Comparison of ENCODE assay signal across 34 mouse cellular contexts in the genomic region with DNA sequence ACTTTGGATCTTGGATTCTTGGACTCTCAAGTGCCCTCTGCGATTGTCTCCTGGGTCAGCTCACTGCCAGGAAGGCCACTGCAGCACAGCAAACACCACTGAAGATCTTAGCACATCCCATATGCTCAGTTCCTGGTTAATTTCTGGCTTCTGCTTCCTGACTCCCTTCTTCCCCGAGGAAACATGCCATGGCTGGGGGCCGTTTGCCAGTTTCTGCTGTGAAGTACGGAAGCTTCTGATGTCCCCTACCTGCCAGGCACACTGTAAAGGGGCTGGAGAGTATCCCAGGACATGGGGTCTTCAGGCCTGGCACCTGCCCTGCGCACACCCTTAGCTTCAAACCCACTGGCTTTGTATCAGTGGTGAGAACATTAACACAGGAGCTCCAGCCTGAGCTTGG.
"Had no signal": no experiment of that assay in that cellular context is flagged by ENCODE, and none has a peak within 500 bp of the region (broad histone marks: within the 10 kb centered on the region; RNA-seq: fewer than 3 reads in every experiment).

No protein-coding gene starts in this region.

- H3K9me3 ChIP-seq: heart, embryonic 15.5 days; hindbrain, embryonic 12.5 days; hindbrain, embryonic 13.5 days; hindbrain, embryonic 15.5 days; intestine, embryonic 15.5 days; kidney, embryonic 15.5 days had no signal

- DNase-seq: heart, postnatal 10 days; heart, postnatal 14 days; heart, postnatal 36 days; heart, postnatal 4 days; kidney, adult 11 months; kidney, adult 18-20 months; kidney, adult 2 months; kidney, adult 8-10 months; kidney, adult 9 months; kidney, postnatal 10 days; kidney, postnatal 14 days; kidney, postnatal 25 days; kidney, postnatal 36 days; kidney, postnatal 4 days; layer of hippocampus, adult 9-11 months; layer of hippocampus, postnatal 36 days had no signal

- H3K27ac ChIP-seq: heart, embryonic 13.5 days; heart, embryonic 15.5 days; hindbrain, embryonic 10.5 days; hindbrain, embryonic 12.5 days; hindbrain, embryonic 13.5 days; hindbrain, embryonic 14.5 days; hindbrain, embryonic 15.5 days; hindbrain, postnatal 0 days; intestine, embryonic 15.5 days; kidney, embryonic 15.5 days; kidney, postnatal 0 days; layer of hippocampus, adult 2 months; left cerebral cortex, adult 2 months had no signal

- H3K27me3 ChIP-seq: hindbrain, embryonic 12.5 days; hindbrain, embryonic 15.5 days; intestine, embryonic 15.5 days; kidney, embryonic 15.5 days had no signal

- H3K4me1 ChIP-seq: heart, embryonic 12.5 days; heart, embryonic 13.5 days; heart, embryonic 15.5 days; intestine, embryonic 15.5 days; kidney, embryonic 15.5 days had no signal

- H3K9ac ChIP-seq: heart, embryonic 12.5 days; heart, embryonic 13.5 days; heart, embryonic 15.5 days; hindbrain, embryonic 12.5 days; hindbrain, embryonic 13.5 days; hindbrain, embryonic 14.5 days; hindbrain, embryonic 15.5 days; intestine, embryonic 15.5 days; kidney, embryonic 15.5 days had no signal

- ATAC-seq: hindbrain, embryonic 16.5 days; hindbrain, postnatal 0 days; inflammation-experienced regulatory T-cells, adult 6 months; intestine, embryonic 15.5 days; intestine, embryonic 16.5 days; intestine, postnatal 0 days had no signal

- H3K4me2 ChIP-seq: heart, embryonic 12.5 days; heart, embryonic 13.5 days; heart, embryonic 15.5 days; hindbrain, embryonic 12.5 days; hindbrain, embryonic 13.5 days; hindbrain, embryonic 14.5 days; hindbrain, embryonic 15.5 days; intestine, embryonic 15.5 days; kidney, embryonic 15.5 days had no signal

- H3K4me3 ChIP-seq: heart, embryonic 12.5 days; heart, embryonic 13.5 days; heart, embryonic 15.5 days; hindbrain, embryonic 10.5 days; hindbrain, embryonic 12.5 days; hindbrain, embryonic 13.5 days; hindbrain, embryonic 15.5 days; intestine, embryonic 15.5 days; kidney, embryonic 15.5 days; layer of hippocampus, adult 2 months; left cerebral cortex, adult 2 months had no signal

- H3K36me3 ChIP-seq: heart, embryonic 12.5 days; heart, embryonic 13.5 days; heart, embryonic 15.5 days; hindbrain, embryonic 10.5 days; hindbrain, embryonic 12.5 days; hindbrain, embryonic 13.5 days; hindbrain, embryonic 15.5 days; intestine, embryonic 15.5 days; kidney, embryonic 15.5 days had no signal
